Mouse (Mus musculus) CH12.LX (cell line): ENCODE measurements around the gene Chst11.

Experiments
- CHD1 ChIP-seq: IDR thresholded peaks from 2 replicates; pipeline ENCODE4 v1.6.1; 2012; ENCODE audit warnings: low read depth, low read length, improper control_type of control experiment, inconsistent platforms
- CTCF ChIP-seq, 2 experiments: IDR thresholded peaks in 1 of 2; conservative IDR thresholded peaks in 1 of 2; 2 replicates each; pipeline ENCODE4 v1.5.1; 2011 to 2012; ENCODE audit warnings: low read depth in 2 of 2, low read length in 2 of 2, improper control_type of control experiment in 1 of 2, inconsistent platforms in 1 of 2, mild to moderate bottlenecking in 1 of 2, moderate library complexity in 1 of 2
- MYC ChIP-seq: IDR thresholded peaks from 2 replicates; pipeline ENCODE4 v1.6.1; 2011; ENCODE audit warnings: low read depth, mild to moderate bottlenecking, improper control_type of control experiment, low read length
- POLR2A ChIP-seq: IDR thresholded peaks from 2 replicates; pipeline ENCODE4 v1.6.1; 2011; ENCODE audit warnings: low read depth, mild to moderate bottlenecking, improper control_type of control experiment, low read length

- no peak for TF ChIP-seq CTCF (conservative IDR thresholded peaks at IDR 0.05 in 1 of 2, IDR thresholded peaks at IDR 0.05 in 1 of 2; ENCODE audit: low read depth in 2 of 2, low read length in 2 of 2)
- no peak for TF ChIP-seq CHD1
- no peak for TF ChIP-seq POLR2A
- no peak for TF ChIP-seq MYC
Observed at GRCm38 (mm10) chr10:83096257-83096656, 111.0 kb downstream of the Chst11 start.
